ENCODE assay signal across 25 mouse cellular contexts in the genomic region with DNA sequence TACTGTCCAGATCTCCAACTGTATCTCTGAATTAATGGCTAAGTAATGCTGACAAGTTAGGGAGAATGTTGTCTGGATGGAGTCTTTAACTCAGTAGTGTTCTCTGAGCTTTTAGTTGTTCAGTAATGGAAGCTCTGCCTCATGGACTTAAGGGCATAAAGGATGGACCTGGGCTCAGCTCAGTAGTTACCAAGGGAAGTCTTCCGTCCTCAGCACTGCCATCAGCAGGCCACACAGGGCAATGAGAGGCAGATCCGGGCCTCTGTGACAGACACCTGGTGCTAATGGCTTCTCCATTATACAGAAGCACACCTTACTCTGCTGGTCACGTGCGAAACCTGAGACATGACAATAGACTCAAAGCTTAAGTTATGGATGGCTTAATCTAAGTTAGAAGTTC. TPM values are rescaled to one million over a fixed set of nuclear protein-coding genes. Genes with fewer than 3 reads are reported as not detected.
DNase-seq lines count a peak whose midpoint lies in the region; ATAC-seq and TF ChIP-seq lines count a peak whose summit lies in the region.
"Had no signal": no experiment of that assay in that cellular context is flagged by ENCODE, and none has a peak within 500 bp of the region (broad histone marks: within the 10 kb centered on the region; RNA-seq: fewer than 3 reads in every experiment).

No protein-coding gene starts in this region.

- TF ChIP-seq CTCF in kidney, adult 2 months (conservative IDR thresholded peaks at IDR 0.05; ENCODE audit: insufficient read depth, insufficient read length, low read depth, low read length), result no peak; the same call in 1 of the 2 replicates
- no peak for TF ChIP-seq CTCF in left cerebral cortex, adult 2 months (IDR thresholded peaks at IDR 0.05)

- no peak for TF ChIP-seq POLR2A in kidney, adult 2 months (IDR thresholded peaks at IDR 0.05; ENCODE audit: low read depth, low read length)

- intact Hi-C loops in left cerebral cortex, adult 2 months (cut with DNase I), result no loop called here

- H3K4me3 ChIP-seq in embryonic facial prominence, embryonic 14.5 days (ENCODE audit: low read depth, low read length), result no peak overlapping the region
- H3K4me3 ChIP-seq in embryonic facial prominence, embryonic 10.5 days, result no peak overlapping the region
- no peak overlapping the region for H3K4me3 ChIP-seq in kidney, adult 2 months (ENCODE audit: insufficient read depth, low read depth, low read length)
- no peak overlapping the region for H3K4me3 ChIP-seq in kidney, embryonic 14.5 days (ENCODE audit: low read length)
- no peak overlapping the region for H3K4me3 ChIP-seq in left cerebral cortex, adult 2 months
- H3K4me3 ChIP-seq: embryonic facial prominence, embryonic 15.5 days; erythroblast, embryonic 14.5 days; forebrain, embryonic 10.5 days; gastrocnemius, adult 2 months; heart, embryonic 12.5 days; hindbrain, embryonic 10.5 days had no signal

- peak; percentile 3 for DNase-seq in embryonic facial prominence, embryonic 14.5 days (ENCODE audit: low spot score)
- DNase-seq in embryonic facial prominence, embryonic 10.5 days (ENCODE audit: low spot score), result no peak
- peak; percentile 48 for DNase-seq in kidney, adult 2 months
- DNase-seq in kidney, postnatal 10 days, result no peak
- DNase-seq in kidney, postnatal 14 days, result peak; percentile 21
- DNase-seq in kidney, postnatal 36 days, result peak; percentile 35 to 43
- DNase-seq in left cerebral cortex, adult 2 months (ENCODE audit: extremely low spot score in 1 of 2, low spot score in 2 of 2), result no peak
- DNase-seq: adrenal gland, postnatal 14 days; B cell, adult 2 months; cerebellum, adult 11-12 months; cerebellum, adult 9-11 months; cerebellum, postnatal 36 days; gastrocnemius, adult 2 months; gastrocnemius, postnatal 25 days had no signal

- no peaks in the 10 kb centered on the region for H3K27me3 ChIP-seq in embryonic facial prominence, embryonic 14.5 days (replicated peaks; ENCODE audit: control insufficient read depth, insufficient read depth, low read length)
- no peaks in the 10 kb centered on the region for H3K27me3 ChIP-seq in embryonic facial prominence, embryonic 10.5 days (replicated peaks; ENCODE audit: low read depth, poor library complexity, severe bottlenecking)
- H3K27me3 ChIP-seq in kidney, adult 2 months (replicated peaks; ENCODE audit: control insufficient read depth, insufficient read depth, low read length), result no peaks in the 10 kb centered on the region
- H3K27me3 ChIP-seq in kidney, embryonic 14.5 days (ENCODE audit: control insufficient read depth, insufficient read depth, low read length), result no peaks in the 10 kb centered on the region
- H3K27me3 ChIP-seq: embryonic facial prominence, embryonic 15.5 days; heart, embryonic 12.5 days had no signal

- WGBS in embryonic facial prominence, embryonic 14.5 days, result 83% methylated on average over 4 of the region's 4 CpGs
- WGBS in embryonic facial prominence, embryonic 10.5 days, result 85% methylated on average over 4 of the region's 4 CpGs
- 55% methylated on average over 4 of the region's 4 CpGs for WGBS in kidney, adult 2 months
- 82% methylated on average over 4 of the region's 4 CpGs for WGBS in kidney, embryonic 14.5 days

- no peak overlapping the region for H3K4me2 ChIP-seq in embryonic facial prominence, embryonic 14.5 days (ENCODE audit: low read depth, low read length)
- H3K4me2 ChIP-seq in kidney, embryonic 14.5 days (replicated peaks; ENCODE audit: low read depth, low read length), result no peak overlapping the region
- H3K4me2 ChIP-seq: embryonic facial prominence, embryonic 15.5 days; heart, embryonic 12.5 days; hindbrain, embryonic 14.5 days had no signal

- H3K36me3 ChIP-seq in embryonic facial prominence, embryonic 14.5 days (ENCODE audit: control insufficient read depth, insufficient read depth, low read length), result peaks cover 58% of the 10 kb centered on the region
- H3K36me3 ChIP-seq in embryonic facial prominence, embryonic 10.5 days (replicated peaks), result peaks cover 60% of the 10 kb centered on the region
- peaks cover 6% of the 10 kb centered on the region for H3K36me3 ChIP-seq in kidney, adult 2 months (ENCODE audit: control insufficient read depth, insufficient read depth, low read length)
- peaks cover 51% of the 10 kb centered on the region for H3K36me3 ChIP-seq in kidney, embryonic 14.5 days (ENCODE audit: control insufficient read depth, insufficient read depth, low read length)

- no peaks in the 10 kb centered on the region for H3K4me1 ChIP-seq in embryonic facial prominence, embryonic 14.5 days (ENCODE audit: control insufficient read depth, insufficient read depth, low read length)
- H3K4me1 ChIP-seq in embryonic facial prominence, embryonic 10.5 days, result no peaks in the 10 kb centered on the region
- H3K4me1 ChIP-seq in kidney, adult 2 months (ENCODE audit: control insufficient read depth, insufficient read depth, low read length), result peaks cover 6% of the 10 kb centered on the region; the same call in 1 of the 2 replicates
- H3K4me1 ChIP-seq in kidney, embryonic 14.5 days (ENCODE audit: control insufficient read depth, insufficient read depth, low read length), result no peaks in the 10 kb centered on the region
- H3K4me1 ChIP-seq: embryonic facial prominence, embryonic 15.5 days; forebrain, embryonic 10.5 days; heart, embryonic 12.5 days; hindbrain, embryonic 10.5 days had no signal

- no peak overlapping the region for H3K9ac ChIP-seq in embryonic facial prominence, embryonic 14.5 days (ENCODE audit: low read depth, low read length)
- no peak overlapping the region for H3K9ac ChIP-seq in kidney, embryonic 14.5 days (ENCODE audit: low read depth, low read length)
- H3K9ac ChIP-seq: embryonic facial prominence, embryonic 15.5 days; heart, embryonic 12.5 days; hindbrain, embryonic 14.5 days had no signal

- no peaks in the 10 kb centered on the region for H3K9me3 ChIP-seq in embryonic facial prominence, embryonic 14.5 days (ENCODE audit: control insufficient read depth, low read length)
- H3K9me3 ChIP-seq in embryonic facial prominence, embryonic 10.5 days, result no peaks in the 10 kb centered on the region
- H3K9me3 ChIP-seq in kidney, embryonic 14.5 days (ENCODE audit: control insufficient read depth, low read length), result no peaks in the 10 kb centered on the region
- H3K9me3 ChIP-seq: embryonic facial prominence, embryonic 15.5 days; forebrain, embryonic 10.5 days; G1E; heart, embryonic 12.5 days; hindbrain, embryonic 10.5 days had no signal

- no peak overlapping the region for H3K27ac ChIP-seq in embryonic facial prominence, embryonic 14.5 days (replicated peaks; ENCODE audit: low read depth, low read length)
- no peak overlapping the region for H3K27ac ChIP-seq in embryonic facial prominence, embryonic 10.5 days (replicated peaks)
- no peak overlapping the region for H3K27ac ChIP-seq in kidney, adult 2 months (ENCODE audit: insufficient read depth, low read depth, low read length)
- H3K27ac ChIP-seq in kidney, embryonic 14.5 days (ENCODE audit: low read depth, low read length), result no peak overlapping the region
- H3K27ac ChIP-seq in left cerebral cortex, adult 2 months, result no peak overlapping the region
- H3K27ac ChIP-seq: embryonic facial prominence, embryonic 15.5 days; forebrain, embryonic 10.5 days; gastrocnemius, adult 2 months; hindbrain, embryonic 10.5 days; hindbrain, embryonic 14.5 days had no signal

- no peak for ATAC-seq in embryonic facial prominence, embryonic 14.5 days (ENCODE audit: low read depth)
- no peak for ATAC-seq in kidney, embryonic 14.5 days (ENCODE audit: low FRiP score, low TSS enrichment)
- ATAC-seq: activated CD4-positive, CD25-positive, alpha-beta regulatory T cell, adult 4 months; CD4-positive, CD25-positive, alpha-beta regulatory T cell, adult 4 months; forebrain, embryonic 14.5 days had no signal

RNA-seq across cellular contexts. Expression of a gene that starts 45.3 kb away (rescaled TPM):
- 92.5 and 93.8 TPM in 2 replicates for polyA plus RNA-seq in embryonic facial prominence, embryonic 14.5 days (2014; fragmentation: Nextera tagmentation; extraction: Ambion mirVana)
- polyA plus RNA-seq in embryonic facial prominence, embryonic 10.5 days (2016; fragmentation: Nextera tagmentation; extraction: Ambion mirVana), result 108 and 114 TPM in 2 replicates
- polyA plus RNA-seq in kidney, adult 2 months (2012; rRNA removed), result 382 and 420 TPM in 2 replicates
- 46.8 and 108 TPM in 2 replicates for polyA plus RNA-seq in kidney, embryonic 14.5 days (2014; fragmentation: Nextera tagmentation; extraction: Ambion mirVana)
- total RNA-seq in left cerebral cortex, adult 2 months (2021), result 100 to 1,000 TPM; 232 to 245 TPM

RNA-seq across cellular contexts. Expression of a gene that starts 52.2 kb away (rescaled TPM):
- 11.2 and 12.4 TPM in 2 replicates for polyA plus RNA-seq in embryonic facial prominence, embryonic 14.5 days (2014; fragmentation: Nextera tagmentation; extraction: Ambion mirVana)
- 13.1 and 13.6 TPM in 2 replicates for polyA plus RNA-seq in embryonic facial prominence, embryonic 10.5 days (2016; fragmentation: Nextera tagmentation; extraction: Ambion mirVana)
- 47.7 and 53.7 TPM in 2 replicates for polyA plus RNA-seq in kidney, adult 2 months (2012; rRNA removed)
- 11.0 and 14.6 TPM in 2 replicates for polyA plus RNA-seq in kidney, embryonic 14.5 days (2014; fragmentation: Nextera tagmentation; extraction: Ambion mirVana)
- 100 to 1,000 TPM; 226 to 228 TPM for total RNA-seq in left cerebral cortex, adult 2 months (2021)

Comparison
In these comparisons a context has a peak if more than half of its experiments do, and no peak if none do; other contexts are left out.
1. DNase-seq: peak in embryonic facial prominence, embryonic 14.5 days (single experiment), kidney, adult 2 months (single experiment), kidney, postnatal 14 days (single experiment) and kidney, postnatal 36 days (2 of 2); none in embryonic facial prominence, embryonic 10.5 days (single experiment), kidney, postnatal 10 days (single experiment) and left cerebral cortex, adult 2 months (0 of 2).